Mouse (Mus musculus): ENCODE results near the gene Ndufv1.
"Not testable (repeated sequence)": the region's sequence is repeated elsewhere in the genome, so short reads cannot be mapped to it uniquely, and the experiment has no call there.

Ndufv1 gene

DNA sequence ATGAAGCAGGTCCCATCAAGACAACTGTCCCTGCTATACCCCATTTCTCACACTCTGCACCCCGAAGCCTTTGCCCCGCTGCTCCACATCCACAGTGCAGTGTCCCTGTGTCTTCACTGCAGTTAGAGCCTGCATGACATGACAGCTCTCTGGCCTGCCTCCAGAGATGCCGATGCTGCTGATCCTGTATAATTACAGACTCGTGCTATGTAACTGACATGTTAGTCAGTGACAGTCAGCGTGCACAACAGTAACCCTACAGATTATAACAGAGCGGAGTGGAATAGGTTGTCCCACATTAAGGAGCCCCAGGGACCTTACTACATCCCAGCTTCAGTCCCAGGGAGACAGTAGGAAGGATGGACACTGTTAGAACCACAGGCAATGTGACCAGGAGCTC lies 38.0 kb downstream of the Ndufv1 start:
- DNase-seq (ENCODE audit: low spot score in 2 of 2): not testable (repeated sequence)

DNA sequence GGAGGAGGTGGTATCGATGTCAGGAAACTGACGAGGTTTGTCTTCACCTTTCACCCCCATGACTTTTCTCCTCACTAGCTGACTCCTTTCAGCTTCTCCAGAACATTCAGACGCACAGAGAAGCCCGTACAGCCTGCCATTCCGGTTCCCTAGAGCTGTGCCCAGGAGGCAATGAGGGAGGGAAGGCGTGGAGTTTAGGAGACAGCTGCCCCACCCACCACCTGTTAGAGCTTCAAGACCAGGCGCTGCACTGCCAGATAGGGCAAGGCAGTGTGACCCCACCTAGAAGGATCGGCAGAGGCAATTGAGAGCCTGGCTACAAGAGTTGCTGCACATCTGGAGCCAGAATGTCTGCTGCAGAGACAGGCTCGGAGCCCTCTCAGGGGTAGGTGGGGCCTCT lies 40.4 kb downstream of the Ndufv1 start, which contains the start of gene Aldh3b2:
Gene Aldh3b2 (plus strand): TSS at position 100 of the 400 bp plus-strand sequence.
- DNase-seq (ENCODE audit: low spot score in 2 of 2): no peak

DNA sequence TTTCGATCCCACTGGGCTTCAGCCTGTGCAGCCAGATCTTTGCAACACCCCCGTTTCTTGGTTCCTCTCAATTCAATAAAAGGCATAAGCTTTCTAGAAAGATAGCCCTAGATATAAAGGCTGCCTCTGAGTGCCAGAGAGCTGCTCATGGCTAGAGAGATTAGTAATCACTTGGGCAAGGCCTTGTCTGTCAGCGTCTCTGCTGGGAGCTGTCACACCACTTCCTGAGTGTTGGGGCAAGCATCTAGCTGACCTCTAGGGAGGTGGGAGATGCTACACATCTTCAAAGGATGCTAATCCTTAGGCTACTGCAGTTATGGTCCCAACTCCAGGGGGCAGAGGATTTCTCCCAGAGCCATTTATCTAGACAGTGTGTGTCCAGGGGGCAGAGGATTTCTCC lies 45.3 kb downstream of the Ndufv1 start:
- DNase-seq (ENCODE audit: low spot score in 2 of 2): no peak

DNA sequence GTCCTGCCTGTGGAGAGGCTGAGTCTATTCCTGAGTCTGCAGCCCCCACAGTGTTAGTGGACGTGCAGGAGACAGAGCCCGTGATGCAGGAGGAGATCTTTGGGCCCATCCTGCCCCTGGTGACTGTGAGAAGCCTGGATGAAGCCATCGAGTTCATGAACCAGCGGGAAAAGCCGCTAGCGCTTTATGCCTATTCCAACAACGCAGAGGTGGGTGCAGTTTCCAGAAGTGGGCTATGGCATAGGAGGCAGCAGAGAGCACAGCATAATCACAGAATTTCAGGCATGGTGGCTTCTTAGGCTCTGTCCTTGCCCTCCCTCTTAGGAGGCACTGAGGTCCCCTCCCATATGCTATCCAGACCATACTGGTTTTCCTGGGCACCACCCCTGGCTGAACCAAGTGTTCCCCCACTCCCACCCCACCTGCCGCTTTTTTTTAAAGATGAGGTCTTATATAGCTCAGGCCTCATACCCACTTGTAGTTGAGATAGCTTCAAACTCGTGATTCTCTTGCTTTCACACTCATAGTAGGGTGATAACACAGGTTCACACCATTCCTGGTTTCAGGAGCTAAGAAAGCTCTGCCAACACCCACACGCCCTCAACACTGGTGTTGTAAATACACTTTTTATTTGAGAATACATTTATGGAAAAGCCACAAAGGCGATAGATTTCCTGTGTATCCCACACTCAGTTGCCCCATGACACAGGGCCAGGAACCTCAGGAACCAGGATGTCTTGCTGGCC lies 46.1 kb downstream of the Ndufv1 start:
- no peak for DNase-seq (ENCODE audit: low spot score in 2 of 2)

DNA sequence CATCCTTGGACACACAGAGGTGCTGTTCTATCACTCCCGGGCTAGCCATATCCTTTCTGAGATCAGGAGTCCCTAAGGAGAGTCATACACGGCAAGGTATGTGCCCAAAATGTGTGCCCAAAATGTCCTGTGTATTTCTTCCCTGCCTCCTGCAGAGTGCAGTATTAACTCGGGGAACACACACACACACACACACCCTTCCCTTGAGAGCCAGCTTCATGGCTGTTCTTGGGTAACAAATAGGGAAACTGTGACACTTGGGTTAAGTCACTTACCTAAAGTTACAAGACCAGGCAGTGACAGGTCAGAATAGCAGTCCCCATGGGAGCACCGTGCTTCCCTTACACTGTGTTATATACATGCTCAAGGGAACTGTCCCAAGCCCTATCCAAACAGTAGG lies 48.6 kb downstream of the Ndufv1 start:
- no peak for DNase-seq (ENCODE audit: low spot score in 2 of 2)

DNA sequence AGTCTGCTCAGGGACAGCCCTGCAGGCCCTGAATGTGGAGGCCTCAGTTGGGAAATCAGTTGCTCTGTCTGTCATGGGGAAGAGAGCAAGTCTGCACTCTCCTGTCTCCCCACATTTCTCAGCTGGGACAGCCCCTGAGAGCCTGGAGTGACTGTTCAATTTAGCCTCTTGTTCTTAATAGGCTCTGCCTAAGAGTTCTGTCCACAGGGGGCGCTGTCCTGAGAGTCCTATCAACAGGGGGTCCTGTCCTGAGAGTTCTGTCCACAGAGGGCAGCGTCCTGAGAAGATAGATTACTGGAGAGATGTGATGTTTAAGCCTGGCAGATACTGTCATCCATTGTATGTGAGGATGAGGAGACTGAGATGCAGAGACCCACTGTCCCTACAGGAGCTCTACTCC lies 50.1 kb downstream of the Ndufv1 start:
- no peak for DNase-seq (ENCODE audit: low spot score in 2 of 2)

DNA sequence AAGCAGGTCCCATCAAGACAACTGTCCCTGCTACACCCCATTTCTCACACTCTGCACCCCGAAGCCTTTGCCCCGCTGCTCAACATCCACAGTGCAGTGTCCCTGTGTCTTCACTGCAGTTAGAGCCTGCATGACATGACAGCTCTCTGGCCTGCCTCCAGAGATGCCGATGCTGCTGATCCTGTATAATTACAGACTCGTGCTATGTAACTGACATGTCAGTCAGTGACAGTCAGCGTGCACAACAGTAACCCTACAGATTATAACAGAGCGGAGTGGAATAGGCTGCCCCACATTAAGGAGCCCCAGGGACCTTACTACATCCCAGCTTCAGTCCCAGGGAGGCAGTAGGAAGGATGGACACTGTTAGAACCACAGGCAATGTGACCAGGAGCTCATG lies 50.8 kb downstream of the Ndufv1 start:
- DNase-seq (ENCODE audit: low spot score in 2 of 2): not testable (repeated sequence)

DNA sequence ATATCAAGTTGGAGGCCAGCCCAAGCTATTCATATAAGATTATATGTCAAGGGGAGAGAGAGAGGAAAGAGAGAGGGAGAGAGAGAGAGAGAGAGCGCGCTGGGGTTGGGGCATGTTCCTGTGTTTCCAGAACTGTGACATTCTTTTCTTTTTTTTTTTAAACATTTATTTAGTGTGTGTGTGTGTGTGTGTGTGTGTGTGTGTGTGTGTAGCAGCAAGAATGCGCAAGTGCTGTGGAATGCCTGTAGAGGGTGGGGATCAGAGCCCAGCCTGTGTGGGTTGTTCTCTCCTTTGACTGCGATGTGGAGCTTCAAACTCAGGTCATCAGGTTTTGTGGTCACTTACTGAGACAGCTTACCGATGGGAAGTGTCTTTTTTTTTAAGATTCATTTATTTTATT lies 52.4 kb downstream of the Ndufv1 start:
- DNase-seq (ENCODE audit: low spot score in 2 of 2): no peak

DNA sequence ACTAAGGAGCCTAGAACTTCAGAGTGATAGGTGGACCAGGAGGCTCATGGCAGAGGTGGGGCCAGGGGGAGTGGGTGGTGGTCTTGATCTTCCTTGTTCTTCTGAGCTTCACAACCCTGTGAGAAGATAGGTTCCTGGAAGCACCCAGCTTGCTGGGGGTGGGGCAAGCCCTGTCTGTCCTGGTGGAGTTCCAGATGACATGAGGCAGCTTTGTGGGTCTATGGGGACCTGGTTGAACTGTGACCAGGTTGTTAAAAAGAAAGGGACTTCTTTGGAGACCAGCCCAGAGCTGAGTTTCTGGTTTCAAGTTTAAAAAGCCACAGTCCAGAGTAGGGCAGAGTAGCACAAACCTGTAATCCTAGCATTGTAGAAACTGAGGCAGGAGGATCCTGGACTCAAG lies 53.6 kb downstream of the Ndufv1 start:
- no peak for DNase-seq (ENCODE audit: low spot score in 2 of 2)

DNA sequence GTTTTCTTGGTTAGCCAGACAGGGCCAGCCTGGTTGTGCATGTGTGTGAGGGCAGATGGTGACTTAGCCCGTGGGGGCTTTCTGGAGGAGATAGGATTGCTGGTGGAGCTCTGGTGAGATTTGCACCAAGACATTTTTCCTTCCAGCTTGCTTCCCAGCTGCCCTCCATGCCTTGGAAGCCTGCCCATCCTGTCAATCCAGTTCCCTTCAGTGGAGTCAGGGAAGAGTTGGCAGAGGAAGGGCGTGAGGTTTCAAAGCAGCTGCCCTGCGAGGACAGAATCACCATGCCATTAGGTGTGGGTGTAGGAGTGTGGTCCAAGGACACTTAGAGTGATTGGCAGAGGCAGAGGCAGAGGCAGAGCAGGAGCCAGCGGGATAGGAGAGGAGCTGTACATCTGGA lies 54.1 kb downstream of the Ndufv1 start, which contains the start of gene Aldh3b3:
Gene Aldh3b3 (plus strand): TSS at position 176 of the 400 bp plus-strand sequence.
- no peak for DNase-seq (ENCODE audit: low spot score in 2 of 2)
